Mouse (Mus musculus): ENCODE results near the gene Inpp5b. TPM values are rescaled to one million over a fixed set of nuclear protein-coding genes. Genes with fewer than 3 reads are reported as not detected.

The Inpp5b gene
- polyA plus RNA-seq, 1 experiment from 2014 or later: 26.8 TPM

DNA sequence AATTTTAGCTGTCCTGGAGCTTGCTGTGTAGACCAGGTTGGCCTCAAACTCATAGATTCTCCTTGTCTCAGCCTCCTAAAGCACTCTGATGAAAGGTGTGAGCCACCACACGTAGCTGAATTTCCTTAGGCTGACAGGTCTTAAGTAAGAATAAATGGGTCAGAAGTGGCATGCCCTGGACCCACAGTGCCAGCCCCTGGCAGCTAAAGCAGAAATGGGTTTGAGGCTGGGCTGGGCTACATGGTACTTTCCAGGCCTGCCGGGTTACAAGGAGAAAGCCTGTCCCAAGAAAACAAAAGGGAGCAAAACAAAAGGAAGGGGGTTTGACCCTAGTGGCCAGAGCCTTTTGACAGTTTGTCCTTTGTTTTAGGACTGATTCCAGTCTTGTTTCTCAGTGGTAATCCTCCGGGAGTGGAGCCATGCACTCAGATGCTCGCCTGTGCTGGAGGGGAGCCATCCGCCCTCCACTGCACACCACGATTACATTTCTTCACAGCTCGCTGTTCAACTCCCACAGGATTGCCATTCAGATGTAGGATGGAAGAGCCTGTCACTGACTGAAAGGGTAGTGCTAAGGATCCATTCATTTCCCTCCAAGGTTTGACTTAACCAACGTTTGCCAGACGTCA, 69.8 kb downstream of the Inpp5b start:
- 23% methylated on average over 9 of the region's 9 CpGs for WGBS
- DNase-seq (ENCODE audit: low spot score): peak; percentile 9

DNA sequence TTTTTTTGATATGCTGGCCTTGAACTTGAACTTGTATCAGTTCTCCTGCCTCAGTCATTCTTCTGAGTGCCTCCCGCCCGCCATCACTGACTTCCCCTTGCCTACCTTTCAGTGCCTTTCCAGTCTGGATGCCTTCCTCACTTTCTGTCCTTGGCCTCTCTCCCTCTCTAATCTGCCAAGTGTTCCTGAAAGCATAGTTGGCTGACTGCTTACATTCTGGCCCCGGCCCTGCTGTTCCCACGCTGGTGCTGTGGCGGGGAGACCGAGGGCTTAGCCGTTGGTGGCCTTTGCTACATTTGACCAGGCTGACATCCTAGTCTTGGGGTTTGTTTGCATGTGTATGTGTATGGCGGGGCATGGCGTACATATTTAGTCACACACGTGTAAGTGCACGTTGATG, 74.3 kb downstream of the Inpp5b start:
- peaks cover 25% of the 10 kb centered on the region for H3K4me1 ChIP-seq (replicated peaks)
- H3K27me3 ChIP-seq (ENCODE audit: insufficient read depth, poor library complexity, severe bottlenecking): no peaks in the 10 kb centered on the region
- DNase-seq (ENCODE audit: low spot score): no peak
- H3K4me3 ChIP-seq: no peak overlapping the region
- H3K36me3 ChIP-seq: peaks cover 48% of the 10 kb centered on the region
- 95% methylated on average over 11 of the region's 11 CpGs for WGBS
- no peak overlapping the region for H3K27ac ChIP-seq
- H3K9me3 ChIP-seq: no peaks in the 10 kb centered on the region

More for the DNA sequence above, 69.8 kb downstream of the Inpp5b start:
- Histone ChIP-seq H3K36me3 (peaks cover 76% of the 10 kb centered on the region), H3K4me3 (no peak overlapping the region), H3K27me3 (ENCODE audit: insufficient read depth, poor library complexity, severe bottlenecking) (no peaks in the 10 kb centered on the region), H3K9me3 (no peaks in the 10 kb centered on the region), H3K4me1 (replicated peaks) (peaks cover 16% of the 10 kb centered on the region), H3K27ac (no peak overlapping the region)

DNA sequence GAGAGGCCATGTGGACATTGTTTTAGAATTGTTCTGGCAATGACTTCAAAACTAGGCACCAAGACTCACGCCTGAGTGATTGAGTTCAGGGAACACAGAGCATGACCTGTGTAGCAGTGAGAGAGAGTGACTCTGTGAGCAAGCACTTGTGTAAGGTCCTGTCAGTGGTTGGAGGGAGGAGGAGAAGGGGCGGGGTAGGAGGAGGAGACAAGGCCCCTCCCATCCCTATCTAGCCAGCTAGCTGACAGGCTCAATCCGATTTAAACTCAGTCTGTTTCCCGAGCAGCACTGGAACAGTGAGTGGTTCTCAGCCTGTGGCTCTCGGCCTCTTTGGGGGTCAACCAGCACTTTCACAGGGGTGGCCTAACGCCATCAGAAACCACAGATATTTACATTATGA, 76.2 kb downstream of the Inpp5b start:
- Histone ChIP-seq H3K9me3 (no peaks in the 10 kb centered on the region), H3K36me3 (peaks cover 55% of the 10 kb centered on the region), H3K4me1 (replicated peaks) (peaks cover 14% of the 10 kb centered on the region), H3K4me3 (no peak overlapping the region), H3K27me3 (ENCODE audit: insufficient read depth, poor library complexity, severe bottlenecking) (no peaks in the 10 kb centered on the region), H3K27ac (no peak overlapping the region)
- DNase-seq (ENCODE audit: low spot score): peak; percentile 26
- WGBS: 20% methylated on average over 6 of the region's 6 CpGs

DNA sequence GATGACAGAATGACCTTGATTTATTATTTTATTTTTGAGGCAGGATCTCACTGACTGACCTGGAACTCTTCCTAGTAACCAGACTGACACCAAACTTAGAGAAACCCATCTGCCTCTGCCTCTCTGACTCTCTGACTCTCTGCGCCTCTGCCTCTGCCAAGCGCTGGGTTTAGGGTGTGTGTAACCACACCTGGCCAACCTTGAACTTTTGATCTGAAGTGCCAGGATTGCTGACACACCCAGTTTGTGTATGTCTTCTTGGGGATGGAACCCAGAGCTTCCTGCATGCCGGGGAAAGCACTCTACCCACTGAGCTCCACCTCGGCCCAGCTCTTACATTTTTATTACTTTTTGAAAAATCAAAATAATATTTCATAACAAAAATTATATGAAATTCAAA, 77.2 kb downstream of the Inpp5b start:
- H3K36me3 ChIP-seq: peaks cover 57% of the 10 kb centered on the region

DNA sequence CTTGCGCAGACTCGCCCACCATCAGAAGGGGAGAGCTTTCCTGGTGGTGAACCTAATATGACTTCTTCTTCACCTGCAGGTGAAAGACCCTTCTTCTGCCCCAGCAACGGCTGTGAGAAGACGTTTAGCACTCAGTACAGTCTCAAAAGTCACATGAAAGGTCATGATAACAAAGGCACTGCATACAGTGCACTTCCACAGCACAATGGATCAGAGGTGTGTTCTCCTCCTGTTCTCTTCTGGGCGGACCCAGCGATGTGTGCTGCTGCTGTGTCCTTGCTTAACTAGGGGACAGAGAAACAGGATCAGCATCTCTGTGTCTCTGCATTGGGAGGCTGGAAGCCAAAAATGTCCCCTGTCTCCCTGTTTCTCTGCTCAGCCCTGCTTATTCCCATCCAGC, 83.3 kb downstream of the Inpp5b start:
- no peak for DNase-seq (ENCODE audit: low spot score)
- 95% methylated on average over 6 of the region's 6 CpGs for WGBS
- no peaks in the 10 kb centered on the region for H3K4me1 ChIP-seq (replicated peaks)
- H3K27me3 ChIP-seq (ENCODE audit: insufficient read depth, poor library complexity, severe bottlenecking): no peaks in the 10 kb centered on the region
- no peaks in the 10 kb centered on the region for H3K9me3 ChIP-seq
- H3K4me3 ChIP-seq: no peak overlapping the region
- no peak overlapping the region for H3K27ac ChIP-seq
- H3K36me3 ChIP-seq: peaks cover 97% of the 10 kb centered on the region

More for the DNA sequence above, 77.2 kb downstream of the Inpp5b start:
- Histone ChIP-seq H3K9me3 (no peaks in the 10 kb centered on the region), H3K27ac (no peak overlapping the region), H3K4me3 (no peak overlapping the region), H3K27me3 (ENCODE audit: insufficient read depth, poor library complexity, severe bottlenecking) (no peaks in the 10 kb centered on the region), H3K4me1 (replicated peaks) (peaks cover 14% of the 10 kb centered on the region)
- 95% methylated on average over 4 of the region's 4 CpGs for WGBS
- no peak for DNase-seq (ENCODE audit: low spot score)

DNA sequence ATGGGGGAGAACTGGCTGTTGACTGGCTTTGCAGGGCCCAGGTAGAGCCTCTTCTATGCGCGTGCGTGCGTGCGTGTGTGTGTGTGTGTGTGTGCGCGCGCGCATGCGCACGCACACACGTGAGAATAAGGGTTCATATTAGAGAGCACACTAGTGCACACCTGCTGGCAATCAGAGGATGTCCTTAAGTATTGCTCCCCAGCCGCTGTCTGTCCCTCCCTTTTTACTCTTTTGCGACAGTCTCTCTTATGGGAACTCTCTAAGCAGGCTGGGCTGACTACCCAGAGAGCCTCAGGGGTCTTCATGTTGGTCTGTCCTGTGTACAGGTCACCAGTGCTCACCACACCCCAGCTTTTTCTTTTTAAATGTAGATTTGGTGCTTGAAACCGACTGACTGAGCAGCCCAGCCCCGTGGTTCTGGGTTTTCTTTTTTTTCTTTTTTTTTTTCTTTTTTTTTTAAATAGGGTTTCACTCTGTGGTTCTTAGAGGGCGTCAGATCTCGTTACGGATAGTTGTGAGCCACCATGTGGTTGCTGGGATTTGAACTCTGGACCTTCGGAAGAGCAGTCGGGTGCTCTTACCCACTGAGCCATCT, 83.8 kb downstream of the Inpp5b start:
- WGBS: 95% methylated on average over 21 of the region's 21 CpGs
- no peaks in the 10 kb centered on the region for H3K27me3 ChIP-seq (ENCODE audit: insufficient read depth, poor library complexity, severe bottlenecking)
- no peaks in the 10 kb centered on the region for H3K9me3 ChIP-seq
- no peak overlapping the region for H3K27ac ChIP-seq
- H3K4me1 ChIP-seq (replicated peaks): no peaks in the 10 kb centered on the region
- H3K36me3 ChIP-seq: peaks cover 97% of the 10 kb centered on the region
- H3K4me3 ChIP-seq: no peak overlapping the region
- DNase-seq (ENCODE audit: low spot score): no peak

DNA sequence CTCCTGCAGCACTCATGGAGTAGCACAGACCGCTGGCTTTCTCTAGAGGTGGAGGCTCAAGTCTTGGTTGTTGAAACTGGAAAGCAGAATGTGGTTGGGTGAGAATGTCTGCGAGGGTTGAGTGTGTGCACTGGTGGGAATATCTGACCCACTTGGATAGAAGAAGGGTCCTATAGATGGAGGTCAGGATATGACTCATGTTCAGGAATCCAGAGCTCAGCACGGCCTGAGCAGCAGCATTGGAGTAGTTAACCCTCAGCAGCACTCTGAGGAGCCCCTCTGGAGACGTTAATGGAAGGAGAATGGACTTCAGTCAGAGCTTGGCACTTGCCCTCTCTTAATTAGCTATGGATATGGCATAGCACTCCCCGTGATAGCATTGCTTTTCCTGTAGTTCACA, 88.0 kb downstream of the Inpp5b start:
- Histone ChIP-seq H3K27me3 (ENCODE audit: insufficient read depth, poor library complexity, severe bottlenecking) (no peaks in the 10 kb centered on the region), H3K9me3 (no peaks in the 10 kb centered on the region), H3K27ac (no peak overlapping the region), H3K4me3 (no peak overlapping the region), H3K36me3 (peaks cover 91% of the 10 kb centered on the region), H3K4me1 (replicated peaks) (no peaks in the 10 kb centered on the region)
- no peak for DNase-seq (ENCODE audit: low spot score)
- 86% methylated on average over 5 of the region's 5 CpGs for WGBS

DNA sequence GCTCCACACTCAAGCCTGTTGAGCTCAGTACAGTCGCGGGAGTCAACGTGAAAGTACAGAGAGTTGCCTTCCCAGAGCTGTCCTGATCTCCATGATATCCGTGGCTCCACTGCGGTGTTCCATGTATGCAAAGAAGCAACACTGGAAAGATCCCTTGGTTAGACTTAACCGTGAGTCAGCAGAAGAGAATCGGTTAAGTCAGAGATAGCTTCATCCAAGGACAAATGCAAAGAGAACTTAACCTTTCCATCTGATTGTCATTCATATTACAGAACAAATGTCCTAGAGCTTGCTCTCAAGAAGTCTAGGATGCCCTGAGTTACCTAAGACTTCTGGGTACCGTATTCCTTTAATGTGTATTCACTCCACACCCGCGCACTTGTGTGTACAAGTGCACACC, 91.1 kb downstream of the Inpp5b start:
- H3K36me3 ChIP-seq: peaks cover 84% of the 10 kb centered on the region

DNA sequence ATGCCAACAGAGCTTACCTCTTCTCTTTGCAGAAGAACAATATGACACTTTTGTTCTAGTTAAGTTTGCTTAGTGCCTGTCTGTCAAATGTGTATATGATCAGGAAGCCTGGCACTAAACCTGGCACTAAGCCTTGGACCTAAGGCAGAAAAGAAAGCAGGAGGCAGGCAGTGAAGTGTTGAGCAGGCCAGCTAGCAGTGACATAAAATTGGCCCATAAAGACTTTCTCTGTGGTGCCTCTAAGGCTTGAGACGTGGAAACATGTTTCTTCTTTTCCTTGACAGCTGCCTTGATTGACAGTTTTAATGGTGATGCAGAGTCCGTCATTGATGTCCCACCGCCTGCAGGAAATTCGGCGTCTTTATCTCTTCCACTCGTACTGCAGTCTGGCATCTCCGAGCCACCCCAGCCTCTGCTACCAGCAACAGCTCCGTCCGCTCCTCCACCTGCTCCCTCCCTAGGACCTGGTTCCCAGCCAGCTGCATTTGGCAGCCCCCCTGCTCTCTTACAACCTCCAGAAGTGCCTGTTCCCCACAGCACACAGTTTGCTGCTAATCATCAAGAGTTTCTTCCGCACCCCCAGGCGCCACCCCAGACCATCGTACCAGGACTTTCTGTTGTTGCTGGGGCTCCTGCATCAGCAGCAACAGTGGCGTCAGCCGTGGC, 96.5 kb downstream of the Inpp5b start:
- Histone ChIP-seq H3K27me3 (ENCODE audit: insufficient read depth, poor library complexity, severe bottlenecking) (no peaks in the 10 kb centered on the region), H3K9me3 (peaks cover 6% of the 10 kb centered on the region; the same call in 1 of the 2 replicates), H3K4me1 (replicated peaks) (no peaks in the 10 kb centered on the region), H3K27ac (no peak overlapping the region), H3K4me3 (no peak overlapping the region), H3K36me3 (peaks cover 90% of the 10 kb centered on the region)
- no peak for DNase-seq (ENCODE audit: low spot score)
- 91% methylated on average over 14 of the region's 14 CpGs for WGBS

More for the DNA sequence above, 91.1 kb downstream of the Inpp5b start:
- 97% methylated on average over 10 of the region's 10 CpGs for WGBS
- Histone ChIP-seq H3K27me3 (ENCODE audit: insufficient read depth, poor library complexity, severe bottlenecking) (no peaks in the 10 kb centered on the region), H3K4me3 (no peak overlapping the region), H3K9me3 (no peaks in the 10 kb centered on the region), H3K27ac (no peak overlapping the region), H3K4me1 (replicated peaks) (no peaks in the 10 kb centered on the region)
- DNase-seq (ENCODE audit: low spot score): no peak

DNA sequence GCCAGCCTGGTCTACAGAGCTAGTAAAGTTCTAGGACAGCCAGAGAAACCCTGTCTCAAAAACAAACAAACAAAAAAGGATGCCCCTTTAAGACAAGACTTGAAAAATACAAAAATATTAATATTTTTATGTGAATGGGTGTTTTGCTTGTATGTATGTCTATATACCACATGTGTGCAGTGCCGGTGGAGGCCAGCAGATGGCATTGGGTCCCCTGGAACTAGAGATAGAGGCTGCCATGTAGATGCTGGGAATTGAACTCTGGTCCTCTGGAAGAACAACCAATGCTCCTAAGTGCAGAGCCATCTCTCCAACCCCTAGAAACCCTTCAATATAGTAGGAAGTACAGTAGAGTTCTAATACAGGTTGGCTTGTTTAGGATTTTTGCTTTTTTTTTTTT, 99.3 kb downstream of the Inpp5b start:
- H3K9me3 ChIP-seq: peaks cover 6% of the 10 kb centered on the region; the same call in 1 of the 2 replicates
- no peaks in the 10 kb centered on the region for H3K27me3 ChIP-seq (ENCODE audit: insufficient read depth, poor library complexity, severe bottlenecking)
- H3K4me1 ChIP-seq (replicated peaks): peaks cover 5% of the 10 kb centered on the region; the same call in 1 of the 2 replicates
- H3K27ac ChIP-seq: no peak overlapping the region
- peaks cover 94% of the 10 kb centered on the region for H3K36me3 ChIP-seq
- no peak for DNase-seq (ENCODE audit: low spot score)
- 95% methylated on average over 1 of the region's 1 CpGs for WGBS
- H3K4me3 ChIP-seq: no peak overlapping the region

DNA sequence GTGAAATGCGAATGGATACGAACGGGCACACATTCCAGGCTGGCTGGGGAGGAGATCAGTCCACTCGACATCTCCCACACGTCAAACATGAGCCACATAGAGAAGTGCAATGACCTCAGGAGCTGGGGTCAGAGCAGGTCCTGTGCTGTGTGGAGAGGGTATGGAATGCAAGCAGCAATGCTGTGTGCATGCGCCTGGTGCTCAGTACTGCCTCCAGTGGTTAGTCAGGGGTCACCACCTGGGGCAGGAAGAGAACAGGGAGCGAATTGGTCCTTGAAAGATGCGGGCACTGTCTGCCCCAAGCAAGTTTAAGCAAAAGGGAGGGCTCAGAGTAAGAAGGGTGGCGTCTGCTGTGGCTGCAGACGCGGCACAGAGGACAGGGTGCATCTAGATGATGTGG, 101.8 kb downstream of the Inpp5b start:
- Histone ChIP-seq H3K9me3 (peaks cover 6% of the 10 kb centered on the region; the same call in 1 of the 2 replicates), H3K4me1 (replicated peaks) (peaks cover 9% of the 10 kb centered on the region), H3K4me3 (no peak overlapping the region), H3K27me3 (ENCODE audit: insufficient read depth, poor library complexity, severe bottlenecking) (no peaks in the 10 kb centered on the region), H3K36me3 (peaks cover 80% of the 10 kb centered on the region), H3K27ac (no peak overlapping the region)
- peak; percentile 45 for DNase-seq (ENCODE audit: low spot score)
- 55% methylated on average over 11 of the region's 11 CpGs for WGBS

DNA sequence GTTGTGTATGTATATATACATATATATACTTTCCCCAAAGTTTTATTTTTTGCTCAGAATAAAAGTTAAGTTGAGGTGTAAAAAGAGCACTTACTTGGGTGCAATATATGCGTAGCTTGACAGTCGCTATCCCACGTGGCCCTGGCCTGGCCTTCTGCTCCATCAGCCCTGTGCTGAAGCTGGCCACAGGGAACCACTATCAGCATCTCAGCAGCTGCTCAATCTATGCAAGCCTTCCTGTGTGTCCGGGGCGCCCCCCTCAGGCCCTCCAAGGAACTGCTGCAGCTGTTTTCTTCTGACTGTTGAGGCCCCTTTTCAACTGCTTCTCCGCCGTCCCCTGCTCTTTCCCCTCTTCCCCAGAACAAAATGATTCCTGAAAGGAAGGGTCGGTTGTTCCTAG, 105.9 kb downstream of the Inpp5b start:
- no peaks in the 10 kb centered on the region for H3K9me3 ChIP-seq
- H3K4me3 ChIP-seq: no peak overlapping the region; the same call in 1 of the 2 replicates
- no peak overlapping the region for H3K27ac ChIP-seq
- peaks cover 30% of the 10 kb centered on the region for H3K4me1 ChIP-seq (replicated peaks)
- no peaks in the 10 kb centered on the region for H3K27me3 ChIP-seq (ENCODE audit: insufficient read depth, poor library complexity, severe bottlenecking)
- WGBS: 10% methylated on average over 8 of the region's 8 CpGs
- peak; percentile 87 for DNase-seq (ENCODE audit: low spot score)
- H3K36me3 ChIP-seq: peaks cover 39% of the 10 kb centered on the region

DNA sequence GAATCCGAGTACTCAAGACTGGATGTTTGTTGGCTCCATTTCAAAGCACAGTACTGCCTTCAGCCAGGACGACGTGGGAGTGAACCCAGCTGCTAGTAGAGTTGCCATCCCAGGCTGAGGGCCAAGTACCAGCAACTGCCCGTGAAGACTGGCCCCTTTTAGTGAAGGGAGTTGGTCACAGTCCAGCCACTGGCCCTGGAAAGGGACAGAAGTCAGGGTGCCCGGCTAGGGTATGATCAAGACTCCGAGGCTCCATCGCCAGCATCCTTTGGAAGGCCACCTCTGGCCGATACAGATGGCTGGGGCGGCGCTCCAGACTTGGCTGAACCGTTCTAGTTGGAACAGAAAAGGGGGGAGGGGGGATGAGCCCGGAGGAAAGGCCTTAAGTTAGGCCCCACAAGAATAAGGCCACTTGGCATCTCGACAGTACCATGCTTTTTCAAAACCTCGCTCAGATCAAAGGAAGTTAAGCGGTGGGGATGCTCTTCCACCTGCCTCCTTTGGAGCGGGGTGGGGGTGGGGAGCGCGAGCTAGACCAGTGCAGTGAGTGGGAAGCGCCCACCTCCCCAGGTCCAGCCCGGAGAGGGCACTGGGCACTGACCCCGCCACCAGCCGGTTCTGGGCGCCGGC, 108.1 kb downstream of the Inpp5b start:
- Histone ChIP-seq H3K27ac (peak overlapping the region; percentile 97), H3K36me3 (peaks cover 42% of the 10 kb centered on the region), H3K27me3 (ENCODE audit: insufficient read depth, poor library complexity, severe bottlenecking) (no peaks in the 10 kb centered on the region), H3K4me3 (peak overlapping the region; percentile 99), H3K9me3 (no peaks in the 10 kb centered on the region), H3K4me1 (replicated peaks) (peaks cover 24% of the 10 kb centered on the region)
- WGBS: 3% methylated on average over 24 of the region's 24 CpGs
- no peak for DNase-seq (ENCODE audit: low spot score)
